Mouse (Mus musculus): ENCODE results near the gene Nat8f6.
"Not testable (repeated sequence)": the region's sequence is repeated elsewhere in the genome, so short reads cannot be mapped to it uniquely, and the experiment has no call there.

Gene Nat8f6

DNA sequence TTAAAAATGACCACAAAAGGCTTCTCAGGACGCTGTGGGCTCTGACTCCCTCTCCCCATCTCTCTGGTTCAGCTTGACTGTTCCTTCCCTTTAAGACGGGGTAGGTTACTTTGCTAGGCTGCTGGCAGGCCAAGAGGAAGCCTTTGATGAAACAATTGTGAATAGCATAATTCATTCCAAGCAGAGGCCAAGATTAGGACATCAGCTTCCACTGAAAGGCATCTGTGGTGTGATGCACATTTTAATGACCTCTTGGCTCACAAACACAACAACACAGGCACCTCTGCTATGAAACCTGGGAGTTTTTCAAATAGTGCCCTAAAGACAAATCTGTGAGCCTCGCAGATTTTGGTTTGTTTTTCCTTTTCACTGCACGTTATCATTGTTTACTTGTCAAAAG lies 19.2 kb upstream of the Nat8f6 start:
- ChIA-PET CTCF (interaction anchor here in 1 of 4 experiments (1.6 kb wide), 1 partner anchor 9 kb away, joined by 5 read pairs; no protein-coding TSS in a partner anchor), POLR2A (interaction anchor here in 1 of 4 experiments (0.6 kb wide), 1 partner anchor 204 kb away, joined by 8 read pairs; no protein-coding TSS in a partner anchor)

GRCm38 (mm10) chr6:85838674-85839073 lies 17.9 kb upstream of the Nat8f6 start:
- CTCF ChIA-PET: interaction anchor here in 1 of 4 experiments (1.6 kb wide), 1 partner anchor 10 kb away, joined by 5 read pairs; no protein-coding TSS in a partner anchor

DNA sequence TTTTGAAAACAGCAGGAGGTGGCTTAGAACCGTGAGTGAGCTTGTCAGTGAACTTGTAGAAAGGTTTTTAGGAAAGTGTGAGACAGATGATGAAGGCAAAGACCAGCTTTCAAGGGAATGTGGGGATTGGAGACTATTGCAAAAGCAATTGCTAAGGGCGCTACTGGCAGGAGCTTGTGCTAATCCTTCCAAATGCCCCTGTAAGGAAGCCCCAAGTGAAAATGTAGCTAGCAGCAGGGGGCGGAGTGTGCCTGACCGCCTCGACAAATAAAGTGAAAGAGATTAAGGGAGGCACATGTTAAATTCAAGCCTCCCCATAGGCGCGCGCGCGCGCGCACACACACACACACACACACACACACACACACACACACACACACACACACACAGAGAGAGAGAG lies 16.6 kb upstream of the Nat8f6 start:
- POLR2A ChIA-PET: interaction anchor here in 1 of 4 experiments (1.1 kb wide), 1 partner anchor 78 kb away, joined by 3 read pairs; the partner anchor contains the start of gene Nat8f1
- CTCF ChIA-PET: interaction anchor here in 3 of 4 experiments (0.7 to 1.1 kb wide), 6 partner anchors 9 to 167 kb away, joined by 3 to 7 read pairs (median 4); no protein-coding TSS in a partner anchor

More at GRCm38 (mm10) chr6:85838674-85839073, 17.9 kb upstream of the Nat8f6 start:
- POLR2A ChIA-PET: no interaction called here

DNA sequence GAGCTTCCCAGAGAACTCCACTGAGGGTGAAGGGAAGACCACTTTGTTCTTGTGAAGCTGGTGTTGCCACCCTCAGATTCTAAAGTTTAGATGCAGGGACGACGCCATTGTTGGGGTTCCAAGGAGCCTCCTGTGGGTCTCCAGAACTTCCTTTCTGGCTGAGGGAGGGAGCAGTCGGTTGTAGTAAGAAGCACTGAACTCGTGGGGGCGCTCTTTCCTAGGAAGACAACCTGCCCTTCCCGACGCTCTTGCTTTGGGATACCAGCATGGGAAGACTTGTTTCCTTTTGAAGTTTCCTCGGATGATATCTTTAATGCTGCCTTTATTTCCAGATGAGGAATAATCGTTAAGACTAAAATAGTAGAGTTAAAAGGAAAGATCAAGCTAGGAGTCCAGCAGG lies 16.1 kb upstream of the Nat8f6 start:
- POLR2A ChIA-PET: not testable (repeated sequence)
- CTCF ChIA-PET: interaction anchor here in 3 of 4 experiments (0.7 to 1.1 kb wide), 6 partner anchors 10 to 167 kb away, joined by 3 to 7 read pairs (median 4); no protein-coding TSS in a partner anchor

DNA sequence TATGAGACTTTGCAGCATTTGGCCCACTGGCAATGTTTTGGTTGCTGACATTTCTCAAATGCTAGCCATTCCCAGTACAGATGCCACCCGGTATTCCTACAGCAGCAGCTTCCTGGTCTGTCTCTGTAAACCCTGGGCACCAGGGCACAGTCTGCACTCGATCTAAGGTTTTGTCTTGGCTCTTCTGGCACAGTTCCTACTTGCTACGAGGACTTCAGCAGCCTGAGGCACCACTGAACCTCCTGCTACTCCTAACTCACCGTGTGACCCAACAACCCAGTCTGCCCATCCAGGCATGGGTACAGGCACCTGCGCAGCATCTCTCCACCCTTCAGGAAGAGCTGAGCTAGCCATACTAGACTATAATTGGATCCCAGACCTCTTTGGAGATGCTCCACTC lies 15.3 kb upstream of the Nat8f6 start:
- CTCF ChIA-PET: not testable (repeated sequence)
- POLR2A ChIA-PET: interaction anchor here in 1 of 4 experiments (0.6 kb wide), 1 partner anchor 12 kb away, joined by 3 read pairs; no protein-coding TSS in a partner anchor

DNA sequence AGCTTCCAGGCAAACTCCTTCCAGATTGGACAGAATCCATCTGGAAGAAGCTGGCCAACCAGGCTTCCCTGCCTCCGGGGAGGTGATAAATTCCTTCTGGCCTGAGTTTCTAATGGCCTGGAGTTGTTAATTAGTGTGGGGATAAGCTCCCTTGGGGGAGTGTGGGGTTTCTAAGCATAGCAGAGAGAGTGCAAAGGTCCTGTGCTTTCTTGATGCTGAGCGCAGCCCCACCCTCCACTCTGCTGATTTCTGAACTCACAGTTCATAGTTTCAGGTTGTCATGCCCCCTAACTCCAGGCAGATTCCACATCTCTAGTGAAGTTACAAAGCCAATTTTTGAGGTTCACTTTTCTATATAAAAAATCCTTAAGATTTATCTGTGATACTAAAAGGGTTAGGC lies 14.3 kb upstream of the Nat8f6 start:
- POLR2A ChIA-PET: interaction anchor here in 2 of 4 experiments (0.6 to 1.0 kb wide), 2 partner anchors 13 to 14 kb away, joined by 3 read pairs; no protein-coding TSS in a partner anchor
- CTCF ChIA-PET: interaction anchor here in 1 of 4 experiments (0.6 kb wide), 1 partner anchor 524 kb away, joined by 3 read pairs; no protein-coding TSS in a partner anchor

- CTCF ChIA-PET: not testable (repeated sequence)
- POLR2A ChIA-PET: interaction anchor here in 1 of 4 experiments (1.0 kb wide), 1 partner anchor 15 kb away, joined by 3 read pairs; no protein-coding TSS in a partner anchor
Observed at GRCm38 (mm10) chr6:85834504-85835100, 13.8 kb upstream of the Nat8f6 start.

DNA sequence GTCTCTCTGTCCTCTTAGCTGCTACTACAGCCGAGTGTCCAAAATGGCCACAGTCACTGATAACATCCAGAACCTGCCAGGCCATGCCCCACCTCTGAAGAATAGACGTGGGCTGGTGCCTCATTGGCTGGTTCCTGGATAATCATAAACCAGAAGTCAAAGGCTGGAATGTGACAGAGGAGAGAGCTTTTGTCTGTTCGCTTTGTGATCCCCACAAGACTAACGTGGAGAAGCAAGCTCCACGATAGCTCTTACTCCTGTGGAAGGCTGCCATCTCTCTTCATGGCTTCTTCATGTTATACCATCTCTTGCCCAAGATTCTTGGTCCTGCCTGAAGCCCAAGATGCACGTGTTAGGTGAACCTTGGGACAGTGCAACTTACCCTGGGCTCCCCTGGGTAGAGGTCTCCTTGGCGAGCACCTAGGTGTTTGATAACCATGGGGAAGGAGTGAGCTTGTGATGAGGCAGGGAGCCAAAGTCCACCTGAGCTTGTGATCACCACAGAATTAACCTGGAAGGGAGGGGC lies 11.1 kb upstream of the Nat8f6 start, which contains the start of gene Nat8:
Gene Nat8, minus strand, starts transcription at position 287 of the 526 bp plus-strand sequence.
- ChIA-PET POLR2A (interaction anchor here in 2 of 4 experiments (0.6 to 1.0 kb wide), 2 partner anchors 111 to 246 kb away, joined by 4 to 9 read pairs; no protein-coding TSS in a partner anchor), CTCF (interaction anchor here in 1 of 4 experiments (0.6 kb wide), 1 partner anchor 135 kb away, joined by 3 read pairs; no protein-coding TSS in a partner anchor)

GRCm38 (mm10) chr6:85829462-85829861 lies 8.7 kb upstream of the Nat8f6 start:
- ChIA-PET CTCF (no interaction called here), POLR2A (no interaction called here)

- POLR2A ChIA-PET: no interaction called here
- CTCF ChIA-PET: no interaction called here
Observed at GRCm38 (mm10) chr6:85825886-85826285, 5.1 kb upstream of the Nat8f6 start.

- ChIA-PET CTCF (no interaction called here), POLR2A (no interaction called here)
Observed at GRCm38 (mm10) chr6:85823382-85824090, 2.8 kb upstream of the Nat8f6 start.

DNA sequence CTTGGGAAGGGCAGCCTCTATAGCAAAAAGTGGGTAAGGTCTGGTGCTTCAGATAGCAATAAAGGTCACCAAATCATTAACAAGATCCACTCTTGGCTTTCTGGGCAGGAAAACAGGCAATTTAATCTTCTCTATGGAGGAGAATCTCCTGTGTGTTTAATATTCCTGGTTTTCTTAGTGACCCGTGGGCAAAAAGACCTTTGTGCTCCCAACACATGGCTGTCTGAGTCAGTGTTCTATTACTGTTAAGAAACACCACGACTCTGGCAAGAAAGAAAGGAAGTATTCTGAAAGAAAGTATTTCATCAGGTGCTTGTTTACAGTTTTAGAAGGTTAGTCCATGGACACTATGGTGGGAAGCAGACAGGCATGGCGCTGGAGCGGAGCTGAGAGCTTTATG lies 1.5 kb upstream of the Nat8f6 start:
- CTCF ChIA-PET: no interaction called here
- POLR2A ChIA-PET: no interaction called here

DNA sequence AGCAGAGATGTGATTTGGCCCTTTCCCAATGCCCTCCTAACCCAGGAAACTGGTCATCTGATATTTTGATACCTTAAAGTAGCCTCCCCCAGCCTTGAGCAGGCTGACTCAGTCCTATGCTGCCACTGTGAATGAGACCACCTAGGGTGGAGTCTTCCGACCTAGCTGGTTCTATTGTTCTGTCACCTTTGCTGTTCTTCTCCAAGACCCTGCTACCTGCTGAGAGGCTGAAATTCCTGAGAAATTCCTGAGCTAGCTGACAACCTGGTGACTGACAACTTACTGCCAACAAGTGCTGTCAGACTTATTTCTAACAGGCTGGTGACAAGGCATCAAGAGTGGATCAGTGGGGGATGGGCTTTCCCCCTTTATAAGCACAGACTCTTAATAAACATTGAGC lies 2.4 kb downstream of the Nat8f6 start:
- ChIA-PET CTCF (no interaction called here), POLR2A (no interaction called here)

DNA sequence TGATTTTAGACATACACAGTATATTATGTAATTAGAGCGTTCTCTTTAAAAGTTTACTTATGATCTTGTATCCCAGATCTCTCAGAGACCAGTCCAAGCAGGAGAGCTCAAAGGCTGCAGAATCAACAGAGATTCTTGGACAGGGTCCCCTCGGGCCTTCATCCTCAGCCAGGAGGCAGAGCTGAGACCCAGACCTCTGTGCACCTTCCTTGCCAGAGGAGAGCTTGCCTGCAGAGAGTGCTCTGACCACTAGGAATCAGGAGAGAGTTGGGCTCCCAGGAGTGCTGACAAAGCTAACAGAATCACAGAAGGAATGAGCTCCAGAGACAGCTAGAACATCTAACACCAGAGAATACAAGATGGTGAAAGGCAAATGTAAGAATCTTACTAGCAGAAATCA lies 7.4 kb downstream of the Nat8f6 start:
- POLR2A ChIA-PET: no interaction called here

DNA sequence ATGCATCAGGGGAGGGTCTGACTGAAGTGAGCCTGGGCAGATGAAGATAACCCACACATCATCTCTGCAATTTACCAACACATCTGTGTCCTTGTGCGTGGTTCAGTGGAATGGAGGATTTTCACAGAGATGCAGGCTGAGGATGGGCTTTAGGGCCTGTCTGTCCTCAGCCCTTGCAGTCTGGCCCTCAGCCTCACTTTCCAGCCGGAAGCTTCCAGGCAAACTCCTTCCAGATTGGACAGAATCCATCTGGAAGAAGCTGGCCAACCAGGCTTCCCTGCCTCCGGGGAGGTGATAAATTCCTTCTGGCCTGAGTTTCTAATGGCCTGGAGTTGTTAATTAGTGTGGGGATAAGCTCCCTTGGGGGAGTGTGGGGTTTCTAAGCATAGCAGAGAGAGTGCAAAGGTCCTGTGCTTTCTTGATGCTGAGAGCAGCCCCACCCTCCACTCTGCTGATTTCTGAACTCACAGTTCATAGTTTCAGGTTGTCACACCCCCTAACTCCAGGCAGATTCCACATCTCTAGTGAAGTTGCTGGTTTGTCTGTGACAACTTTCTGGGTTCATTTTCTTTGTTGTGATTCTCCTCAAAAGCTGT lies 9.7 kb downstream of the Nat8f6 start:
- CTCF ChIA-PET: not testable (repeated sequence)

More for the DNA sequence above, 7.4 kb downstream of the Nat8f6 start:
- CTCF ChIA-PET: interaction anchor here in 1 of 4 experiments (0.6 kb wide), 1 partner anchor 1523 kb away, joined by 3 read pairs; no protein-coding TSS in a partner anchor

GRCm38 (mm10) chr6:85810514-85810913 lies 10.2 kb downstream of the Nat8f6 start:
- POLR2A ChIA-PET, CTCF ChIA-PET: not testable (repeated sequence)

More for the DNA sequence above, 9.7 kb downstream of the Nat8f6 start:
- POLR2A ChIA-PET: not testable (repeated sequence)

- POLR2A ChIA-PET, CTCF ChIA-PET: not testable (repeated sequence)
Observed at GRCm38 (mm10) chr6:85809784-85810183, 11.0 kb downstream of the Nat8f6 start.

- CTCF ChIA-PET: not testable (repeated sequence)
- POLR2A ChIA-PET: interaction anchor here in 1 of 4 experiments (0.7 kb wide), 1 partner anchor 390 kb away, joined by 3 read pairs; no protein-coding TSS in a partner anchor
Observed at GRCm38 (mm10) chr6:85803180-85803579, 17.6 kb downstream of the Nat8f6 start.

GRCm38 (mm10) chr6:85765532-85765931 lies 55.2 kb downstream of the Nat8f6 start, which contains the start of gene Nat8f3:
TSS of gene Nat8f3 (minus strand) at chr6:85765754.
- POLR2A ChIA-PET, CTCF ChIA-PET: not testable (repeated sequence)
